Mouse (Mus musculus): Measurements from ENCODE around the gene Mrps23. TPM values are rescaled to one million over a fixed set of nuclear protein-coding genes. Genes with fewer than 3 reads are reported as not detected.
"Not testable (repeated sequence)": the region's sequence is repeated elsewhere in the genome, so short reads cannot be mapped to it uniquely, and the experiment has no call there.

Gene Mrps23
- total RNA-seq, 2 experiments from 2014 or later: 122 to 144 TPM

DNA sequence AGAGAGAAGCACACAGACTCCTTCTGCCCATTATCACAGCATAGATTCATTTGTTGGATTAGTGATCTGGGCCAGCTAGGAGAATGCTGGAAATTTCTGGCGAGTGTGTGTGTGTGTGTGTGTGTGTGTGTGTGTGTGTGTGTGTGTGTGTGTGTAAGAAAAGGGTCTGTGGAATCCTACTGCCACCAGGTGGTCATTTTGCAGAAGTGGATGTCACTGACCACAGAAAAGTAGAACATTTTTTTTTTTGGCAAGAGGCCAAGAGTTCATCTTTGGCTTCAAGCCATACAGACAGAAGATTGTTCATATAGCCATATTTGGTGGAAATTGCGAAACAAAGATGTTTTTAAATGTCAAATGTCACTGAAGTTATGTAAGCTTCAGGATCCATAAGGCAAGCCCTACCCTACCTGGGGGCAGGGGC lies 7.0 kb upstream of the Mrps23 start:
- DNase-seq: peak; percentile 54
- no peak overlapping the region for H3K4me3 ChIP-seq
- peak overlapping the region; percentile 71 for H3K27ac ChIP-seq
- peak; percentile 52 for TF ChIP-seq CTCF (IDR thresholded peaks at IDR 0.05)
- intact Hi-C loops (cut with DNase I): loop anchor here (5.0 kb wide), 1 partner anchor 220 kb away; no protein-coding TSS in a partner anchor

DNA sequence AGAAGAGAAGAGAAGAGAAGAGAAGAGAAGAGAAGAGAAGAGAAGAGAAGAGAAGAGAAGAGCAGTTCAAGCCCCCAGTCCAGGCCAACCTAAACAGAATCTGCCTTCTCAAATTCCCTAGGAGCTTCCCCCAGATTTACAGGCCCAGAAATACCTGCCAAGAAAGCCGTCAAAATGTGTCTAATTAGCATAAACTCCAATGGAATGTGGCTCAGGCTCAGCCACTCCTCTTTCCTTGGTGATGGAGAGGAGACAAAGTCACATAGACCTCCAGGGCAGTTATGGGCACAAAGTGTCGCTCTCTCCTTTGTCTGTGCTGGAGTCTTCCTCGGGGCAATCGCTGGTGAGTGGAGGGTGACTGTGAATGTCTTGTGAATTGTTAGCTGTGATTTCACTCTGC lies 6.0 kb upstream of the Mrps23 start:
- intact Hi-C loops (cut with DNase I): loop anchor here (5.0 kb wide), 1 partner anchor 221 kb away; no protein-coding TSS in a partner anchor
- peak overlapping the region; percentile 71; the same call in 1 of the 2 replicates for H3K27ac ChIP-seq
- no peak overlapping the region for H3K4me3 ChIP-seq
- TF ChIP-seq CTCF (IDR thresholded peaks at IDR 0.05): no peak
- peak; percentile 15 for DNase-seq

DNA sequence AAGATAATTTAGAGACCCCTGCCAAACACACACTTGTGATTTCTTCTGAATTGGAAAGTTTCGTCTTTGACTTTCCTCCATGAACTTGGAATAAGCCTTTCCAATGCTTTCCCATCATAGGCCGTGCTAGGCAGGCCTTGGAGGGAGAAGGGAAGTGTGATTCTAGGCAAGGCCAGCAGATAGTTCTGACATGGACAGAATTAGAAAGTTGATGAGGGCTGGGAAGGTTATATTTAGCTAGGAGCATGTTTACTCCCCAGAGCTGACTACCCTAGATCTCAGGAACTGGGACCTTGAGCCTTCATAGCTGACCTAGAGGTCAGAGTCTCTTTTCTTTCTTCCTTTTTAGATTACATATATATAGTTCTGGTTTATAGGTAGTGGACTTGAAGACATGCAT lies 3.0 kb upstream of the Mrps23 start:
- TF ChIP-seq CTCF (IDR thresholded peaks at IDR 0.05): no peak
- no peak for DNase-seq
- intact Hi-C loops (cut with DNase I): no loop called here
- Histone ChIP-seq H3K27ac (peak overlapping the region; percentile 99), H3K4me3 (peak overlapping the region; percentile 65; the same call in 1 of the 2 replicates)

DNA sequence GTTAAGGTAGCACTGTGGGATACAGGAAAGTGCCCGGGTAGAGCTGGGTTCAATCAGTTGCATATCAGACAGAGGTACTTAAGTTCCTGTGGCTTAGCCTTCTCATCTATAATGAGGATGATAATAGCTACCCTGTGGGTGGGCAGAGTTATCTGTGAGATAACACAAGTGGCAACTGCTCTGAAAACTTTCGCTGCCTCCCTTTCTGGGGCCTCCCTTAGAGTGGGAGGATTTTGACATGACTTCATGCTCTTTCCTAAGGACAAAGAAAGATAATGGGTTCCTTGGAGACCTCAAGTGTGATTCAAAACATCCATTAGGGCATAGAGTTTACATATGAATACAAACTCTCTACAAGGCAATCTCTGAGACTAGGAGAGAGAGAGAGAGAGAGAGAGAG lies 2.1 kb upstream of the Mrps23 start:
- TF ChIP-seq CTCF (IDR thresholded peaks at IDR 0.05): no peak
- Histone ChIP-seq H3K4me3 (peak overlapping the region; percentile 65), H3K27ac (peak overlapping the region; percentile 99)
- DNase-seq: no peak
- intact Hi-C loops (cut with DNase I): no loop called here

DNA sequence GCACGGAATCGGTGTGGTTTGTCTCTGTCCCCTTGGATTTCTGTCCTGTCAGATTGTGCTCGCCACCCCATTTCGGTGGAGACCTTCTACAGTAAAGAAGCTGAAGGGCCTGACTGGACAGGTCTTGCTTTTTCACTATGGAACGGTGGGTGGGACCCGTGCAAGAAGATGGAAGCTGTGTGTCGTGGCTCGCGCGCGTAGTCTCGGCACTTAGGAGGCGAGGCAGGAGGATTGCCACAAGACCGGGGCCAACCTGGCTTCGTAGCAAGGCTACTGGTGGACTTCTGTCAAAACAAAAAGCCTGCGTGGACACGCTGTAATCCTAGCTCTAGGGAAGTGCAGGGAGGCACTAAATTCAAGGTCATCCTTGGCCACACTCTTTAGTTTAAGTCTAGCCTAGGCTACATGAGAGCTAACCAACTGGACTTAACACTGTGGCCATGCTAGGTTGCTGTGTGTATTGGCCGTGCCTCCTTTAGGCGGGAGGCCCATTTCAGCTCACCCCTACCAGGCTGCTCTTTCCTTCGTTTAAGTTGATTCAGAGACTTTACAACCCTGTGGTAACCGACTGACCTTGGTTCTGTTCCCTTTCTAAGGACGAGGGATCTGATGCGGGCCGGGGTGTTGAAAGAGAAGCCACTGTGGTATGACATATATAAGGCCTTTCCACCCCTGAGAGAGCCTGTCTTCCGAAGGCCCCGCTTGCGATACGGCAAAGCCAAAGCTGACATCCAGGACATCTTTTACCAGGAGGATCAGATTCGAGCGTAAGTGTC lies 593 bp downstream of the Mrps23 start:
- TF ChIP-seq CTCF (IDR thresholded peaks at IDR 0.05): no peak
- no peak for DNase-seq
- intact Hi-C loops (cut with DNase I): loop anchor here (5.0 kb wide), 1 partner anchor 232 kb away; no protein-coding TSS in a partner anchor
- Histone ChIP-seq H3K27ac (peak overlapping the region; percentile 99), H3K4me3 (peak overlapping the region; percentile 79)

DNA sequence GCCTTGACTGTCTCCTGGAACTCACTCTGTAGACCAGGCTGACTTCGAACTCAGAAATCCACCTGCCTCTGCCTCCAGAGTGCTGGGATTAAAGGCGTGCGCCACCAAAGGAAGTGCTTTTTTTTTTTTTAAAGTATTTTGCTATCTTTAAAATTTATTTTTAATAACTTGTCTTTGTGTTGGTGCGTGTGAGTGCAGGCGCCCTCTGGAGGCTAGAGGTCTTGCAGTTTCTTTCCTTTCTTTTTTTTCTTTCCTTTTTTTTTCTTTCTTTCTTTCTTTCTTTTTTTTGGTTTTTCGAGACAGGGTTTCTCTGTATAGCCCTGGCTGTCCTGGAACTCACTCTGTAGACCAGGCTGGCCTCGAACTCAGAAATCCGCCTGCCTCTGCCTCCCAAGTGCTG lies 2.4 kb downstream of the Mrps23 start:
- not testable (repeated sequence) for H3K27ac ChIP-seq, DNase-seq, H3K4me3 ChIP-seq
- peak; percentile 52 for TF ChIP-seq CTCF (IDR thresholded peaks at IDR 0.05)
- intact Hi-C loops (cut with DNase I): loop anchor here (5.0 kb wide), 1 partner anchor 234 kb away; no protein-coding TSS in a partner anchor

DNA sequence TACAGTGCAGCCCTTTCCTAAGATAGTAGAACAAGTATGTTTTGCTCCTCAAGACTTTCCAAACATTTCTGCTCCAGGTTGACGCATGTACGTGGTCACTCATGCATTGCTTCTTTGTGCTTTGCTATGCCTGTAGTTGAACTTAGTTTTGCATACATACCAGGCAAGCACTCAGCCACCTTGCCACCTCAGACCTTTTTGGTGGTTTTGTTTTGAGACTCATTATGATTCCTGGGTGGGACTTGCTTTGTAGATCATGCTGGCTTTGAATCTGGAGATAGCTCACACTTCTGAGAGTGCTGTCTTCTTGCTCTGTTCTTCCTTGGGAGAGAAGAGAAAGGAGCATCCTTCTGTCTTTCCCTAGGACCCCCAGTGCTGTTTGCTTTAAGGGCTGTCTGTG lies 3.5 kb downstream of the Mrps23 start:
- no peak for TF ChIP-seq CTCF (IDR thresholded peaks at IDR 0.05)
- no peak overlapping the region for H3K4me3 ChIP-seq
- H3K27ac ChIP-seq: no peak overlapping the region
- intact Hi-C loops (cut with DNase I): loop anchor here (5.0 kb wide), 1 partner anchor 235 kb away; no protein-coding TSS in a partner anchor
- no peak for DNase-seq

DNA sequence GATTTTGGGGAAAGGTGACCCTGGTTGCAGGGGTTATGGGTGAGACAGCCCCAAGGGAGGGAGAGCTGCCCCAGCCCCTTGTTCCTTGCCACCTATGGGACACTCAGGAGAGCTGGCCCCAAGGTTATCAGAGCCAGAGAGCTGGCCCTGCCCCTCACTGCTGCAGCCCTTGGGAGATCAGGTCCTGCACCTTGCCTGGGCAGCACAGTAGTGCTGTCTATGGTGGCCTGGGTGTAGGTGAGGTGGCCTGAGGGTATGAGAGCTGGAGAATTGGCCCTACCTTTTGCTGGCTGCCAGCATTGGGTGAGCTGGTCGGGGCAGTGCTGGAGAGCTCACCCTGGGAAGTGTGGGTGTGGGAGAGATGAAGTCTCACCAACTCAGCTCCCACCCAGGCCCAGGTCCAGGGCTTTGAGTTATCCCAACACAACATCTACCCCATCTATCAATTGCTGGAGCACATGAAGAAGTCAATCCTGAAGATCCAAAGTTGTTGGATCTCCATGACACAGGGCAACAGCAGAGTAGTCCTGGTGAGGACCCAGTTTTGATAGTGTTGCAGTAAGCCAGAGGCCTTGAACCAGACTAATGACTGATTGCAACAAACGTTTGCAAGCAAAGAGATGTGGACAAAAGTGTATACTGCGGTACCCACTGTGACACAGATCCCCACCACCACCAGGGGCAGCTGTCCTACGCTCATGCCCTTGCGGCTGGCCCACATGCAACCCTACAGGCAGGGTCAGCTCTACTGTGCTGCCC lies 7.8 kb downstream of the Mrps23 start:
- no peak for TF ChIP-seq CTCF (IDR thresholded peaks at IDR 0.05)
- DNase-seq: no peak
- no peak overlapping the region for H3K4me3 ChIP-seq
- intact Hi-C loops (cut with DNase I): no loop called here
- no peak overlapping the region for H3K27ac ChIP-seq

DNA sequence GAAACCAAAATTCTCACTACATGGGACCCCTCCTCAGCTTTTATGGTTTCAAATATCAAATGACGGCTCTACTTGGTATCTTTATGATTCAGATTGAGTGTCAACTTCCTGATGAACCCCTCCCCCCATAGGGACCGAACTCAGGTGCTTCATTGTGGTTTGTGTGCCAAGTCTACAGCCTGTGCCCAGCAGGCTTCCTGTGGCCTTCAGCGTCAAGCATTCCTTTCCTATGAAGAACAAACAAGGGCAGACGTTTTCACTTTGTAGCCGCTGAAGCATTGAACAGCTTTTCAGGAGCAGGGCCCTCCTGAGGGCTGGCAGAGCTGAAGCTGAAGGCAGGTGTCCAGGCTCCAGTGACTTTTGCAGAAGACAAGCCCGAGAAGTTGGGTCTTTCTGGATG lies 9.6 kb downstream of the Mrps23 start:
- DNase-seq: no peak
- H3K27ac ChIP-seq: no peak overlapping the region
- no peak for TF ChIP-seq CTCF (IDR thresholded peaks at IDR 0.05)
- intact Hi-C loops (cut with DNase I): no loop called here
- H3K4me3 ChIP-seq: no peak overlapping the region

DNA sequence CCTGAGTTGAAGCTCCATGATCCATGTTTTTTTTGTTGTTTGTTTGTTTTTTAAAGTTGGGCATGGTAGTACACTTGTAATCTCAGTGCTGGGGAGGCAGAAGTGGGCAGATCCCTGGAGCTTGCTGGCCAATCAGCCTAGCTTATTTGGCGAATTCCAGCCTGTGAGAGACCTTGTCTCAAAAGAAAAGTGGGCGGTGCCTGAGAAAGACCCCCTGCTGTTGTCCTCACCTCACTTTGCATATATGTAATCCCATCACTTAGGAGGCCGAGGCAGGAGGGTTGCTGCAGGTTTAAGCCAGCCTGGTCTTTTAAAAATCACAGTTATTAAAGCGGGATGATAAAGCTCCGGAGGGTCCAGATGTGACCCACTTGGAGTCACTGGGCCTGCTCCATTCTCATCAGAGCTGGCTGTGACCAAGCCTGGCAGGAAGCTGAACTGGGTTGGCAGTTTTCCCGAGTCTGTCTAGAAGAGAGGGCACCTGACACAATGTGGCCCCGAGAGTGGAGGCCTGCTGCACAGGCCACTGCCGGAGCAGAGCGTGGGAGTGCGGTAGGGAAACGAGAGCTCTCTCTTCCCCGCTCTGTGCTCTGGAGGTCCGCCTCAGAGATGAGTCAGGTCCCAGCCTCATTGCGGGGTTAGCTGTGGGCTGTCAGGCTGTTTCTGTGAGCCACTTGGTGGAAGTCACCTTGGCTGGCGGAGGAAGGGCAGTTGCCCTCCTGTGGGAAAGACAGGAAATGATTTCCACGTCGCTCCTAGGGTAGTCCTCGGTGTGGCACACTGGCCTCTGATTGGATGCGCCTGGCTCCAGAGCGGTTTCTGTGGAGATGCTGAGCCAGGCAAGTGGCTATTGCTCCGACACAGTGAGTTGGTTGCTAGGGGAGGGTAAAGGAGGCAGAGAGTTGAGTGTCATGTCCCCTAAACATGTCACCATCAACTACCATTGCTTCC lies 11.0 kb downstream of the Mrps23 start:
- Histone ChIP-seq H3K27ac (peak overlapping the region; percentile 58), H3K4me3 (peak overlapping the region; percentile 27)
- peak; percentile 64 for DNase-seq
- intact Hi-C loops (cut with DNase I): loop anchor here (5.0 kb wide), 1 partner anchor 248 kb away; no protein-coding TSS in a partner anchor
- TF ChIP-seq CTCF (IDR thresholded peaks at IDR 0.05): no peak

DNA sequence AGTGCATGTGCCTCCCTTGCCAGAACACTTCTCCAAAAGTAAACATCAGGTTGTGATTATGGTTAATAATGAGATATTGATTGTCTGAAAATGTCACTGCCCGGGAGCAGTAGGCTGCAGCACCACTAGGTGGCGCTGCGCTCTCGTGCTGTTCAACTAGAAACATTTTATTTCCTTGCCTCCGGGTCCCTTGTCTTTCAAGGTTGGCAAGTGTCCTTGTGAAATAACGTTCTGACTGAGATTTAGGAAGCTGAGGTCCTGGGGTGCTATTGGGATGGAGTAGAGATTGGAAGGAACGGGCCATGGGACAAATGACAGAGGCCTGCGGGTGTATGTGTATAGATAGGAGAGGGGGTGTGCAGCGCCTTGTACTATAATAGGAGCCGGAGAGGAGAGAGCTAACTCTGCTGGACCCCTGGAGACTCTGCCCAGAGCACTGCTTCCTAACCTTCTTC lies 12.1 kb downstream of the Mrps23 start:
- peak overlapping the region; percentile 58; the same call in 1 of the 2 replicates for H3K27ac ChIP-seq
- peak overlapping the region; percentile 27; the same call in 1 of the 2 replicates for H3K4me3 ChIP-seq
- no peak; the same call in 1 of the 2 replicates for TF ChIP-seq CTCF (IDR thresholded peaks at IDR 0.05)
- peak; percentile 77 for DNase-seq
- intact Hi-C loops (cut with DNase I): loop anchor here (2.0 to 5.0 kb wide), 2 partner anchors 249 to 607 kb away; no protein-coding TSS in a partner anchor

DNA sequence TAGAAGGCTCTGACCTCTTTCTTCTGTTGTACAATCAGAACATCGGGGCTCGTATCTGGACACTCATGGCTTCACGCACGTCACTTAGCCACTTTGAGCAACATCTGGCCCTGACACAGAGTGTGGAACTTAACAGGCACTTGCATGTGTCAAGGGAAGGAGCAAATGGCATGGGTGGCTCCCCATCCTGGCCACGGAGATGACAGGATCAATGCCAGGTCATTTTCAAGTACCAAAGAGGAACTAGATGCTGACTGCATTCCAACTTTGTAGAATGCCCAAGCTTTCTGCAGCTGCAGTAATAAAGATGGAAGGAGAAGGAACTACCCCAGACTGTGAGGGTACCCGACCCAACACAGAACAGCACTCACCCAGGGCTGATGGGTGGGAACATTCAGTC lies 14.0 kb downstream of the Mrps23 start:
- H3K4me3 ChIP-seq: no peak overlapping the region
- intact Hi-C loops (cut with DNase I): loop anchor here (5.0 kb wide), 1 partner anchor 251 kb away; no protein-coding TSS in a partner anchor
- H3K27ac ChIP-seq: no peak overlapping the region
- no peak for TF ChIP-seq CTCF (IDR thresholded peaks at IDR 0.05)
- DNase-seq: no peak

Measured in gastrocnemius, adult 2 months (tissue).